Mouse (Mus musculus) lung, embryonic 14.5 days (tissue): ENCODE results near the gene Raver1. TPM values are rescaled to one million over a fixed set of nuclear protein-coding genes. Genes with fewer than 3 reads are reported as not detected.
A peak's percentile ranks its signal among the peaks of the same experiment; 100 is the strongest.

Experiments used
- ATAC-seq: fragments of 200-750 bp; cut with Nextera tagmentation; 2 replicates; pipeline ENCODE4 v1.8.0; 2017; ENCODE audit warnings: mild to moderate bottlenecking, moderate TSS enrichment, moderate library complexity; ENCODE audit not compliant: insufficient read depth
- DNase-seq: peaks from one replicate; pipeline ENCODE4 v3.0.0-alpha.2; 2015
- H3K27ac ChIP-seq: fragments of 300-500 bp; sonication (generic); 2 replicates; pipeline ENCODE4 v1.5.1; 2014; ENCODE audit warnings: low read depth, mild to moderate bottlenecking, moderate library complexity
- H3K27me3 ChIP-seq: fragments of 300-500 bp; sonication (generic); 2 replicates; pipeline ENCODE4 v1.6.1; 2014; ENCODE audit warnings: low read length, control low read depth; ENCODE audit not compliant: insufficient read depth
- H3K36me3 ChIP-seq: fragments of 300-500 bp; sonication (generic); 2 replicates; pipeline ENCODE4 v1.6.1; 2014; ENCODE audit warnings: control low read depth; ENCODE audit not compliant: insufficient read depth
- H3K4me1 ChIP-seq: fragments of 300-500 bp; sonication (generic); 2 replicates; pipeline ENCODE4 v1.6.1; 2014; ENCODE audit warnings: antibody characterized with exemption, control low read depth; ENCODE audit not compliant: insufficient read depth
- H3K4me2 ChIP-seq: fragments of 300-500 bp; sonication (generic); 2 replicates; pipeline ENCODE4 v1.6.1; 2014; ENCODE audit warnings: mild to moderate bottlenecking
- H3K4me3 ChIP-seq: fragments of 300-500 bp; sonication (generic); 2 replicates; pipeline ENCODE4 v1.5.1; 2014; ENCODE audit warnings: low read depth, low read length
- H3K9ac ChIP-seq: fragments of 300-500 bp; sonication (generic); 2 replicates; pipeline ENCODE4 v1.6.1; 2014
- H3K9me3 ChIP-seq: fragments of 300-500 bp; sonication (generic); 2 replicates; pipeline ENCODE4 v1.6.1; 2016; ENCODE audit warnings: low read depth, low read length, control low read depth
- CTCF ChIP-seq: IDR thresholded peaks from 2 replicates; pipeline ENCODE4 v1.5.1; 2016; ENCODE audit warnings: antibody characterized with exemption, low read depth
- WGBS: fragments of 180-500 bp; shearing (Covaris S2); extraction: QIAGEN DNeasy Blood & Tissue Kit; methylation state at CpG from one replicate; pipeline ENCODE4 v1.1.7; 2014; 5-methylcytosine and 5-hydroxymethylcytosine counted together
- polyA plus RNA-seq: library from polyadenylated mRNA; unstranded; fragments of >200 nt; fragmentation: Nextera tagmentation; extraction: Ambion mirVana; gene quantifications from 2 replicates; pipeline ENCODE4 v1.2.1, GENCODE M21; 2014

The Raver1 gene
- polyA plus RNA-seq, 1 experiment from 2014 or later = 113 TPM

DNA sequence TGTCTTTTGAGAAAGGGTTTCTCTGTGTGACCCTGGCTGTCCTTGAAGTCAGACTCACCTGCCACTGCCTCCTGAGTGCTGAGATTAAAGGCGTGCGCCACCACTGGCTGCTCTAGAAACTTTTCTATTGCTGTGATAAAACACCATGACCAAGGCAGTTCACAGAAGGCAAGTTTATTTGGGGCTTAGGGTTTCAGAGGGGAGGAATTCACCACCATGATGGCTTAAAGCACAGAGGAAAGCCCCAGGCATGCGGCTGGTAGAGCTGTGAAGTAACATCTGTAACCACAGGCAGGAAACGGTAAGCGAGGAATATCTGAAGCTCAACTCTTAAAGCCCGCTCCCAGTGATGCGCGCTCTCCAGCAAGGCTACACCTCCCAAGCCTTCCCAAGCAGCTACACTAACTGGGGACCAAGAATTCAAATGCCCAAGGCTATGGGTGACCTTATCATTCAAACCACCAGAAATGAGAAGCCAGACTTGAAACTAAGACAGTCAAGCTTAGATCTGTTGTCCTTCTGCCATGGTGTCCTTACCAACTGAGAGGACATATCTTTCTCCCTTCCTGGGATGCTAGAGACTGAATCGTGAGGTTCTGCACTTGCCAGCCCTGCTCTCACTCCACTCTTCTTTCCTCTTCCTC, 41.4 kb upstream of the Raver1 start:
- ATAC-seq (no peak), DNase-seq (no peak)
- no peak overlapping the region for H3K27ac ChIP-seq
- H3K4me2 ChIP-seq = no peak overlapping the region
- H3K4me1 ChIP-seq = 0 out of 2 replicates have a peak, but pooled peaks cover 3% of the 10 kb centered on the region
- WGBS = 77% methylated on average over 9 of the region's 9 CpGs
- H3K36me3 ChIP-seq = peaks cover 10% of the 10 kb centered on the region
- no peak for TF ChIP-seq CTCF
- H3K27me3 ChIP-seq = no peaks in the 10 kb centered on the region
- H3K4me3 ChIP-seq = no peak overlapping the region
- no peaks in the 10 kb centered on the region for H3K9me3 ChIP-seq
- no peak overlapping the region for H3K9ac ChIP-seq

DNA sequence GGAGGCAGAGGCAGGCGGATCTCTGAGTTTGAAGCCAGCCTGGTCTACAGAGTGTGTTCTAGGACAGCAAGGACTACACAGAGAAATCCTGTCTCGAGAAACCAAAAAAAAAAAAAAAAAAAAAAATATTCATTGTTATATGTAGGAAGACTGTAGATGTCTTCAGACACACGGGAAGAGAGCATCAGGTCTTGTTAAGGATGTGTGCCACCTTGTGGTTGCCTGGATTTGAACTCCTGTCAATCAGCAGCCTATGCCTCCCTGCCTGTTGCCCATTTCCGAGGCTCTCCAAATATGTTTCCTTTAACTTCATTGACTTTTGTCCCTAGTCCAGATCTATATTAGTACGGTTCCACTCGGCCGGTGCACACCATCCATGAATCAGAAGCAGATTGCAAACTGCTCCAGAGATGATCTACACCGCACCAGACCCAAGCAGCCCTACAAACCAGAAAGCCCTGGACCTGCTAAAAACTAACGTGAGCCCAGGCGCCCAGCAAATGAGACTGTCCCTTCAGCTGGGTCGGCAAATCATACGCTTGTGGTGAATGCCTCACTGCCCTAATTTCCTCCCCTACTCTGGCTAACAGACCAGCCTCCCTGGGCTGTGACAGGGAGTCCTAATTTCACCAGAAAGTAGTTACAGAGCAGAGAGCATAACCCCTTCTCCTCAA, 40.4 kb upstream of the Raver1 start:
- ATAC-seq (no peak), DNase-seq (peak; percentile 20)
- 0 out of 2 replicates have a peak, but pooled peaks have one; percentile 26 for TF ChIP-seq CTCF
- no peaks in the 10 kb centered on the region for H3K27me3 ChIP-seq
- H3K27ac ChIP-seq = no peak overlapping the region
- peaks cover under 1% of the 10 kb centered on the region; the same call in 1 of the 2 replicates for H3K36me3 ChIP-seq
- no peak overlapping the region for H3K9ac ChIP-seq
- WGBS = 80% methylated on average over 12 of the region's 12 CpGs
- no peak overlapping the region for H3K4me2 ChIP-seq
- H3K4me1 ChIP-seq = 0 out of 2 replicates have a peak, but pooled peaks cover 3% of the 10 kb centered on the region
- no peaks in the 10 kb centered on the region for H3K9me3 ChIP-seq
- H3K4me3 ChIP-seq = no peak overlapping the region

DNA sequence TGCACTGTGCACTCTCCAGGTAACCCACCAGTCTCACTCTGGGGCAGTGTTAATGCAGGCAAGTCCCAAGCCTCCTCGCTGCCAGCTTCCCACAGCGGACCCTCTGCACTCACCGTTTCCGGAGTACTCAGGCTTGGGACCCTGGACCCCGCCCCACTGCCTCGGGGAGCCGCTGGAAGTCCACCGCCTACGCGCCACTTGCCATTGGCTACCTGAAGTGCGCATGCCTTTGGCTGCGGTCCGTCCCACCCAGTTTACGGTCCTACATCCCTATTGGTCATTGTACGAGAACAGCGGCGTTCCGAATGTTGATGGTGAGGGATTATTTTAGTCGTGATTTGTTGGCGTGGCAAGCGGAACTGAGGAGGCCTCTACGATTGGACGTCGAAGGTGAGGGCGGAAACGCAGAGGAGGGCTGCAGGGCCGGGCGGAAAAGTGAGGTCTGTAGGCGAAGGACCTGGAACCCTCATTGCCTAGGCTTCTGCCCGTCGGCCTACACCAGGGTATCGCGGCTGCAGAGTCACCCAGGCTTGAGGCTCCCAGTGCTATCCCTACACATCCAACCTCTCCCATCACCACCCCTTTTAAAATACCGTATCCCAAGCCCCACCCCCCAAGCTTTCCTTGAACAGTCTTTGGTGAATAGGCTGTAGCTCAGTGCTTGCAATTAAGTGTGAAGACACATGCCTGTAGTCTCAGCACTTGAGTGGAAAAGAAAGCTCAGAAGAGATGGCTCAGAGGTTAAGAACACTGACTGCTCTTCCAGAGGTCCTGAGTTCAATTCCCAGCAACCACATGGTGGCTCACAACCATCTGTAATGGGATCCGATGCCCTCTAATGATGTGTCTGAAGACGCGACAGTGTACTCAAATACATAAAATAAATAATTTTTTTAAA, 39.5 kb upstream of the Raver1 start, which contains the start of gene Tyk2:
Tyk2 (minus strand) TSS at position 185 of the 898 bp plus-strand sequence.
- peak within 1 kb of the TSS; percentile 85 for H3K4me2 ChIP-seq
- WGBS = 5% methylated on average over 37 of the region's 37 CpGs
- no peaks in the 10 kb centered on the region for H3K9me3 ChIP-seq
- peaks cover 8% of the 10 kb centered on the region; the same call in 1 of the 2 replicates for H3K36me3 ChIP-seq
- peak within 1 kb of the TSS; percentile 68 for H3K9ac ChIP-seq
- H3K27me3 ChIP-seq = no peaks in the 10 kb centered on the region
- DNase-seq (peak; percentile 98), ATAC-seq (peak; percentile 98)
- TF ChIP-seq CTCF = no peak
- peak within 1 kb of the TSS; percentile 65; the same call in 1 of the 2 replicates for H3K27ac ChIP-seq
- 0 out of 2 replicates have a peak, but pooled peaks cover 3% of the 10 kb centered on the region for H3K4me1 ChIP-seq
- H3K4me3 ChIP-seq = peak within 1 kb of the TSS; percentile 65

DNA sequence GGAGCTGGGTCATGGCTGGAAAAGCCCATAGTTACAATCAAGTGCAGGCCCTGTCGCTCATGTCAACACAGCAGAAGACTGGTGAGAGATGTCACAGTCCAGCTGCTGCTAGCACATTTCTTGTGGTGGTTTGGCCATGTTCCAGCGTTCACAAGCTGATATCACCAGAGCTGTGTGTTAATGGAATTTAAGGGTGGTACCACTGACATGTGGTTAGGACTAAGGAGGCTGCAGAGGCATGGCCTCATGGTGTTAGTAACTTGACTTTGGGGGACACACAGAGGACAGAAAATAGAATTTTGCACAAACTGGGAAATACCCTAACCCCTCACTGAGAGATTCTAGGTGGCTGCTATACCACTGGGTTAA, 34.4 kb upstream of the Raver1 start:
- H3K9me3 ChIP-seq = no peaks in the 10 kb centered on the region
- no peaks in the 10 kb centered on the region for H3K27me3 ChIP-seq
- peak; percentile 29 for DNase-seq
- no peak overlapping the region for H3K4me3 ChIP-seq
- no peak overlapping the region for H3K27ac ChIP-seq
- no peak for ATAC-seq
- no peak for TF ChIP-seq CTCF
- H3K4me1 ChIP-seq = 0 out of 2 replicates have a peak, but pooled peaks cover 3% of the 10 kb centered on the region
- peaks cover 33% of the 10 kb centered on the region; the same call in 1 of the 2 replicates for H3K36me3 ChIP-seq
- no peak overlapping the region for H3K9ac ChIP-seq
- no peak overlapping the region for H3K4me2 ChIP-seq
- WGBS = 47% methylated on average over 2 of the region's 2 CpGs

DNA sequence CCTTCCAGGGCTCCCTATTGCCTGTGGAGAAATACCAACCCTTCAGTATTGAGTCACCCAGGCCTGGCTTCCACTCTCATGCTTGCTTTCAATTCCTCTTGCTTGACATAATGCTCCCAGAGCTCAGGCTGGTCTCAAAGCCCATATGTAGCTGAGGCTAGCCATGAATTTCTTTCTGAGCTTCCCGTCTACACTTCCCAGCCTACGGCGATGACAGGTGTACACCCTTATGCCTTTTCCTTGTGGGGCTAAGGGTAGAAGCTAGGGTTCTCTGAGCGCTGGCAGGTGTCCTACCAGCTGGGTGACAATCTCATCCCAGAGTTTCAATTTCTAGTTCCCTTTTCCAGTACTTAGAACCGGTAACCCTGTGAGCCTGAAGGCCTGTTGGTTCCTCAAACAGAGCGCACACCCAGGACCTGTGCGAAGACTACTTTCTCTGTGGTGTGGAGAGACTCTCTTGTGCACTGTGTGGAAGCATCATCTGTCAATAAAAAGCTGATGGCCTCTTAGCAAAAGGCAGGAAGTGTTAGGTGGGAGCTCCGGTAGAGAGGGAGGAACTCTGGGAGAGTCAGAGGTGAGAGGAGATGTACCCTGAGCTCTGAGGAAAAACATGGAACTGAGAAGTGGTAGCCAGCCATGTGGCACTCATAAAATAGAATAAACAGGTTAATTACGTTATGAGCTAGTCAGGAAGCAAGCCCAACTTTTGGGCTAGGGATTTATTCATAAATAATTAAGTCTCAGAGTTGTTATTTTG, 33.9 kb upstream of the Raver1 start:
- Histone ChIP-seq H3K9me3 (no peaks in the 10 kb centered on the region), H3K27me3 (no peaks in the 10 kb centered on the region), H3K4me1 (0 out of 2 replicates have a peak, but pooled peaks cover 3% of the 10 kb centered on the region), H3K4me3 (no peak overlapping the region), H3K27ac (no peak overlapping the region), H3K9ac (no peak overlapping the region), H3K36me3 (peaks cover 37% of the 10 kb centered on the region; the same call in 1 of the 2 replicates), H3K4me2 (no peak overlapping the region)
- ATAC-seq (no peak), DNase-seq (no peak)
- no peak for TF ChIP-seq CTCF
- WGBS = 80% methylated on average over 9 of the region's 9 CpGs

DNA sequence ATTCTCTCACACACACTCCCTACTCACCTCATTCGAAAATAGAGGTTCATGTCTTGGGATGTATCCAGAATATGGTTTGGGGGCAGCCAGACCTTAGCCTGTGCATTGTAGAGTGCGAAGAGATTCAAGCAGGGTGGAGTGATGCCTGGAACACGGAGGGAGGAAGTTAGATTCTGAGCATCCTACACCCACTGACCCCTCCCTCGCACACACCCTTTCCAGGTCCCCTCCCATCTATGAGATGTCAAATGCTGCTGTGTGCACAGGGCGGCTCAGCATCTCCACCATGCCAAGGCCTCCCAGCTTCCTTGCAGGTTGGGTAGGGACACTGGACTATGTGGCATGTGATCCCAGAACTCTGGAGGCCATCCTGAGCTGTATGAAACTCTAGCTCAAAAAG, 33.0 kb upstream of the Raver1 start:
- no peak overlapping the region for H3K27ac ChIP-seq
- WGBS = 82% methylated on average over 5 of the region's 5 CpGs

More for the DNA sequence above, 33.0 kb upstream of the Raver1 start:
- H3K4me2 ChIP-seq = no peak overlapping the region
- peaks cover 37% of the 10 kb centered on the region; the same call in 1 of the 2 replicates for H3K36me3 ChIP-seq
- no peak overlapping the region for H3K9ac ChIP-seq
- H3K4me3 ChIP-seq = no peak overlapping the region
- no peaks in the 10 kb centered on the region for H3K27me3 ChIP-seq
- DNase-seq = no peak
- no peaks in the 10 kb centered on the region for H3K4me1 ChIP-seq
- ATAC-seq = no peak
- no peak for TF ChIP-seq CTCF
- H3K9me3 ChIP-seq = no peaks in the 10 kb centered on the region
